10 mouse cellular contexts compared by ENCODE assay signal in the genomic region with DNA sequence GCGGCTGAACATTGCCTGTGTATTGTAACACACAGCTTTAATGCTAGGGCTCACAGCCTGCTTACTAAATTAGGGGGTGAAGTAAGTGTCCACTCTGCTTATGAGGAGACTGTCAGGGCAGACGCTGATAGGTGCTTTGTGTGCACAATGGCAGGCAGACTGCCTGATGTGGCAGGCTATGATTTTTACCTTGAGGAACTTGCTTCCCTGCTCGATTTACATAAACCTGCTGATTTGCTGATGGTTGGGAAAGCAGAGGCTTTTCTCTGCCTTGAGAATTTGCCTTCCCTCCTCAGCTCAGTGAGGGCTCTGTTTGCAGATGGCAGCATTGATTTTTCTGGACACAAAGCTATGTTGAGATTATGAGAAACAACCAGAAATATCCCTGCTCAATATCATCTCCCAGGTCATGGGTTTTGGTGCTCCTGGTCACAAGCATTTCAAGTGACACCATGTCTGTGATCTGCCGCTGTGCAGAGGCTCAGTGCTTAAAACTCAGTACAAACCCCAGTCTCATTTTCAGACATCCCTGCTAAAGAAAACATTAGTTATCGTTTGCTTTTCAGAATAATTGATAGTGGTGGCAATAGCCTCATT.
A peak's percentile ranks its signal among the peaks of the same experiment; 100 is the strongest.
DNase-seq lines count a peak whose midpoint lies in the region; ATAC-seq lines count a peak whose summit lies in the region.
"Had no signal": no experiment of that assay in that cellular context is flagged by ENCODE, and none has a peak within 500 bp of the region (broad histone marks: within the 10 kb centered on the region; RNA-seq: fewer than 3 reads in every experiment).

No protein-coding gene starts in this region.

- peaks cover 20% of the 10 kb centered on the region for H3K4me1 ChIP-seq in lung, embryonic 15.5 days
- H3K4me1 ChIP-seq in midbrain, embryonic 11.5 days (ENCODE audit: control insufficient read depth, insufficient read depth, low read length), result peaks cover 22% of the 10 kb centered on the region

- 43% methylated on average over 5 of the region's 5 CpGs for WGBS in lung, embryonic 15.5 days
- WGBS in midbrain, embryonic 11.5 days, result 21% methylated on average over 5 of the region's 5 CpGs

- H3K36me3 ChIP-seq in lung, embryonic 15.5 days, result 0 out of 2 replicates have a peak, but pooled peaks cover 4% of the 10 kb centered on the region
- H3K36me3 ChIP-seq in midbrain, embryonic 11.5 days (ENCODE audit: control insufficient read depth, insufficient read depth, low read length), result no peaks in the 10 kb centered on the region

- no peaks in the 10 kb centered on the region for H3K9me3 ChIP-seq in lung, embryonic 15.5 days
- no peaks in the 10 kb centered on the region for H3K9me3 ChIP-seq in midbrain, embryonic 11.5 days (ENCODE audit: control insufficient read depth, low read length)
- H3K9me3 ChIP-seq: G1E had no signal

- H3K9ac ChIP-seq in lung, embryonic 15.5 days, result no peak overlapping the region
- H3K9ac ChIP-seq in midbrain, embryonic 11.5 days (ENCODE audit: low read length), result peak overlapping the region; percentile 43; the same call in 1 of the 2 replicates

- no peak overlapping the region for H3K4me2 ChIP-seq in lung, embryonic 15.5 days
- H3K4me2 ChIP-seq in midbrain, embryonic 11.5 days, result peak overlapping the region; percentile 12; the same call in 1 of the 2 replicates

- ATAC-seq in lung, embryonic 15.5 days (ENCODE audit: borderline replicate concordance, extremely low read depth, low FRiP score, low TSS enrichment), result no peak
- ATAC-seq in midbrain, embryonic 11.5 days (ENCODE audit: low FRiP score), result peak; percentile 82; the same call in 1 of the 2 replicates
- ATAC-seq in frontal cortex, adult (ENCODE audit: low TSS enrichment), result no peak

- peak; percentile 56 for DNase-seq in embryo, embryonic 10.5 days (ENCODE audit: low spot score)
- DNase-seq in embryo, embryonic 9.5 days (ENCODE audit: extremely low spot score), result no peak
- DNase-seq in lung, postnatal 25 days (ENCODE audit: low spot score), result no peak
- DNase-seq in midbrain, embryonic 11.5 days (ENCODE audit: low spot score, missing footprints), result no peak
- DNase-seq in adrenal gland, adult 8-10 months, result no peak
- no peak for DNase-seq in right cerebral cortex, postnatal 36 days (ENCODE audit: low spot score in 2 of 2)
- DNase-seq: lung, postnatal 14 days had no signal

- 0 out of 2 replicates have a peak overlapping the region, but pooled peaks have one; percentile 22 for H3K27ac ChIP-seq in lung, embryonic 15.5 days
- H3K27ac ChIP-seq in midbrain, embryonic 11.5 days (ENCODE audit: low read depth, low read length), result peak overlapping the region; percentile 82

- H3K27me3 ChIP-seq in lung, embryonic 15.5 days, result no peaks in the 10 kb centered on the region
- no peaks in the 10 kb centered on the region for H3K27me3 ChIP-seq in midbrain, embryonic 11.5 days (ENCODE audit: control insufficient read depth, insufficient read depth, low read length)

- H3K4me3 ChIP-seq in lung, embryonic 15.5 days, result no peak overlapping the region
- H3K4me3 ChIP-seq in midbrain, embryonic 11.5 days (ENCODE audit: low read depth, low read length), result no peak overlapping the region
